Mouse (Mus musculus): Measurements from ENCODE around the gene Sash1.

Gene Sash1

GRCm38 (mm10) chr10:8885630-8886527 lies at the start of gene Sash1:
TSS of gene Sash1 (minus strand) at chr10:8886070.
- peak; percentile 65 for DNase-seq (ENCODE audit: low read depth)

GRCm38 (mm10) chr10:8935601-8936000 lies 49.7 kb upstream of the Sash1 start:
- DNase-seq (ENCODE audit: low read depth): no peak

- no peak for DNase-seq (ENCODE audit: low read depth)
Measured at GRCm38 (mm10) chr10:8933451-8934372, 47.8 kb upstream of the Sash1 start.

- no peak for DNase-seq (ENCODE audit: low read depth)
Measured at GRCm38 (mm10) chr10:8931548-8932240, 45.8 kb upstream of the Sash1 start.

- DNase-seq (ENCODE audit: low read depth): no peak
Measured at GRCm38 (mm10) chr10:8930672-8931071, 44.8 kb upstream of the Sash1 start.

- DNase-seq (ENCODE audit: low read depth): no peak
Measured at GRCm38 (mm10) chr10:8928775-8929647, 43.1 kb upstream of the Sash1 start.

- no peak for DNase-seq (ENCODE audit: low read depth)
Measured at GRCm38 (mm10) chr10:8928261-8928660, 42.4 kb upstream of the Sash1 start.

GRCm38 (mm10) chr10:8926906-8927305 lies 41.0 kb upstream of the Sash1 start:
- DNase-seq (ENCODE audit: low read depth): no peak

- no peak for DNase-seq (ENCODE audit: low read depth)
Measured at GRCm38 (mm10) chr10:8926295-8926694, 40.4 kb upstream of the Sash1 start.

- DNase-seq (ENCODE audit: low read depth): no peak
Measured at GRCm38 (mm10) chr10:8925299-8925698, 39.4 kb upstream of the Sash1 start.

- no peak for DNase-seq (ENCODE audit: low read depth)
Measured at GRCm38 (mm10) chr10:8921098-8921693, 35.3 kb upstream of the Sash1 start.

GRCm38 (mm10) chr10:8917798-8918197 lies 31.9 kb upstream of the Sash1 start:
- no peak for DNase-seq (ENCODE audit: low read depth)

- no peak for DNase-seq (ENCODE audit: low read depth)
Measured at GRCm38 (mm10) chr10:8917350-8917749, 31.5 kb upstream of the Sash1 start.

- DNase-seq (ENCODE audit: low read depth): no peak
Measured at GRCm38 (mm10) chr10:8915755-8916154, 29.9 kb upstream of the Sash1 start.

GRCm38 (mm10) chr10:8913904-8914303 lies 28.0 kb upstream of the Sash1 start:
- no peak for DNase-seq (ENCODE audit: low read depth)

- DNase-seq (ENCODE audit: low read depth): no peak
Measured at GRCm38 (mm10) chr10:8912706-8913275, 26.9 kb upstream of the Sash1 start.

- DNase-seq (ENCODE audit: low read depth): no peak
Measured at GRCm38 (mm10) chr10:8912213-8912612, 26.3 kb upstream of the Sash1 start.

GRCm38 (mm10) chr10:8910237-8910990 lies 24.5 kb upstream of the Sash1 start:
- DNase-seq (ENCODE audit: low read depth): no peak

GRCm38 (mm10) chr10:8903086-8903485 lies 17.2 kb upstream of the Sash1 start:
- peak; percentile 65 for DNase-seq (ENCODE audit: low read depth)

GRCm38 (mm10) chr10:8902412-8902811 lies 16.5 kb upstream of the Sash1 start:
- DNase-seq (ENCODE audit: low read depth): no peak

Measured in fibroblast of lung, adult 2 months (primary cell).